Mouse (Mus musculus) skeletal muscle tissue, adult 2 months (tissue): ENCODE results near the gene Ubp1.

Experiments used
- DNase-seq: peaks from one replicate; pipeline ENCODE4 v3.0.0-alpha.2; 2012; ENCODE audit warnings: low read depth, low spot score

The Ubp1 gene

GRCm38 (mm10) chr9:114014034-114014433 is 83.3 kb downstream of the Ubp1 start:
- DNase-seq, result no peak

- no peak for DNase-seq
Measured at GRCm38 (mm10) chr9:114015724-114016123, 85.0 kb downstream of the Ubp1 start.

- DNase-seq, result no peak
Measured at GRCm38 (mm10) chr9:114016402-114016801, 85.7 kb downstream of the Ubp1 start.

GRCm38 (mm10) chr9:114019012-114019762 is 88.5 kb downstream of the Ubp1 start:
- no peak for DNase-seq

- DNase-seq, result no peak
Measured at GRCm38 (mm10) chr9:114022141-114022540, 91.4 kb downstream of the Ubp1 start.

GRCm38 (mm10) chr9:114025182-114025581 is 94.4 kb downstream of the Ubp1 start:
- DNase-seq, result peak; percentile 11

GRCm38 (mm10) chr9:114025846-114026245 is 95.1 kb downstream of the Ubp1 start:
- DNase-seq, result no peak

GRCm38 (mm10) chr9:114026261-114026934 is 95.7 kb downstream of the Ubp1 start:
- peak; percentile 9 for DNase-seq
